Mouse (Mus musculus): ENCODE measurements around the gene Hmces.

DNA sequence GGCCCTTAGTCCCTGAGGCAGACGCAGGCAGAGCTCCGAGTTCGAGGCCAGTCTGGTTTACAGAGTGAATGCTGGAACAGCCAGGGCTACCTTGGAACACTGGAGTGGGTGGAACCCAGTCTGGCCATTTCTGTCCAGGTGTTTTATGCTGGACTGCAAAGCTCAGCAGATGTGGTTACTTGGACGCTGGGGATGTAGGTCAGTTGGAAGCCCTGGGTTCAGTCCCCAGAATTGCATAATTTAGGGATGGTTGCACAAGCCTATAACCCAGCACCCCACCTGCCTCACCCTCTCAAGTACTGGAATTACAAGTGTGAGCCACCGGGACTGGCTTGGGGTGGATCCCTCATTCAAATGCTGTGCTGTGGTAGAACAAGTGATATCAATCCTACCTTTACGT is 47.5 kb upstream of the Hmces start:
- TF ChIP-seq POLR2A (IDR thresholded peaks at IDR 0.05; ENCODE audit: insufficient read depth, low read length) (no peak), CTCF (IDR thresholded peaks at IDR 0.05; ENCODE audit: low read depth, low read length) (no peak), EP300 (IDR thresholded peaks at IDR 0.05; ENCODE audit: insufficient read depth, low read depth, low read length) (no peak)
